Mouse (Mus musculus) fibroblast of lung, adult 2 months (primary cell): ENCODE data around the gene Rps21.

Experiments used
- DNase-seq: peaks from one replicate; pipeline ENCODE4 v3.0.0-alpha.2; 2011; ENCODE audit warnings: low read depth

The Rps21 gene

DNA sequence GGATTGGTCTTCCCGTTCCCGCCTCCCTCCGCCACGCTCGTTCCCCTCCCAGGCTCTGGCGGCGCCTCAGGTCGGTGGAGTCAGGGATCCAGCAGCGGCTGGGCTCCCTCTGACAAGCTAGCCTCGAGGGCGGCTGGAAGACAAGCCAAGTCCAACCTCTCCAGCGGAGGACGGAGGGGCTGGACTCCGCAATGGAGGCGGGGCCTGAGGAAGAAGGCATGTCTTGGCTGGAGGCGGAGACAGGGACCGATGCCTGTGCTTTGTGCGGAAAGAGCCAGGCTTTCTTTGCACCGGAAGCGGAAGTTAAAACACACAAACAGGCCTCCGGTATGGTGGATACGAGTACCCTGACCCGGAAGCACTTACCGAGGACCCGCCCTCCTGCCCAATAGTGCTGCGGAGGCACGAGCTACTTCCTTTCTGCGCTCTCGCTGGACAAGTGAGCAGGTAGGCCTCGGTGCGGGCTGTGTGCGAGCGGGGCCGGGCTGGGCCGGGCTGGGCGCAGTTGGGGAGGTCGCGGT is at the start of gene Rps21:
Rps21 (plus strand) TSS at position 377 of the 521 bp plus-strand sequence.
- DNase-seq = peak; percentile 100

DNA sequence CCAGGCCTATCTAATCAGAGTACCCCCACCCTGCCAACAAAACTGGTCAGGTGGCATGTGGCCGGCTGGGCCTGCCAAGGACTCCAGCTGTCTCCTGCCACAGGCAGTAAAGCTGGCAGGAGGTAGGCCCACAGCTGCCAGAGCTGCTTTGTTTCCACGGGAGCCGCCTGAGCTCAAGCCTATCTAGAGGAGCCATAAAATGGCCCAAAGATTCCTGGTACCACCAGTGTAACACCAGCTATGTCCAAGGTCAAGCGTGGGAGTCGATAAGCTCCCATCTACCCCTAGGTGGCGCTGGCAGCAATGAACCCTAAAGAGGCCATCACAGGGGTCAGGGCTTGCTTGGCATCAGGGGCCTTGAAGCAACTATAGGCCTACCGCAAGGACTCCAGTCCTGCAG is 49.3 kb upstream of the Rps21 start:
- no peak for DNase-seq

DNA sequence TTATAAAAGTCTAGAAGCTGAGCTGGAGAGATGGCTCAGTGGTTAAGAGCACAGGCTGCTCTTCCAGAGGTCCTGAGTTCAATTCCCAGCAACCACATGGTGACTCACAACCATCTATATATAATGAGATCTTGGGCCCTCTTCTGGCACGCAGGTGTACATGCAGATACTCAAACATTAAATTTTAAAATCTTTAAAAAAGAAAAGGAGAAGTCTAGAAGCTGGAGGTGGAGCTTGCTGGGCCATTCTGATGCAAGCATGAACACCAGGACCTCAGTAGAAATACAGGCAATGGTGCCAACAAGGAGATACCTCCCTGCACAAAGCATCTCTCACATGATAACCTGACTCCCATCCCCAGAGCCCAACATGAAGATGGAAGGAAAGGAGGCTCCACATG is 48.2 kb upstream of the Rps21 start:
- DNase-seq = no peak

DNA sequence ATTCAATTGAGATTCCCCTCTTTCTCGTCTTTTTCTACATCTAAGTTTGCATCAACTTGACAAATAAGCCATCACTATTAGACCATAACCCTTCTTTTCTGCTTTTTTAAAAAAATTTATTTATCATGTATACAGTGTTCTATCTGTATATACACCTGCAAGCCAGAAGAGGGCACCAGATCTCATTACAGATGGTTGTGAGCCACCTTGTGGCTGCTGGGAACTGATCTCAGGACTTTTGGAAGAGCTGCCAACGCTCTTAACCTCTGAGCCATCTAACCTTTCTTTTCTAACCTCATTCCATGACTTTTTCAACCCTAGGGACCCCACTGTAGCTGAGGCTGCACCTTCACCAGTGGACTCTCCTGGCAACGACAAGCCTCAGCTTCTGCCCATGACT is 44.9 kb upstream of the Rps21 start:
- DNase-seq = no peak

DNA sequence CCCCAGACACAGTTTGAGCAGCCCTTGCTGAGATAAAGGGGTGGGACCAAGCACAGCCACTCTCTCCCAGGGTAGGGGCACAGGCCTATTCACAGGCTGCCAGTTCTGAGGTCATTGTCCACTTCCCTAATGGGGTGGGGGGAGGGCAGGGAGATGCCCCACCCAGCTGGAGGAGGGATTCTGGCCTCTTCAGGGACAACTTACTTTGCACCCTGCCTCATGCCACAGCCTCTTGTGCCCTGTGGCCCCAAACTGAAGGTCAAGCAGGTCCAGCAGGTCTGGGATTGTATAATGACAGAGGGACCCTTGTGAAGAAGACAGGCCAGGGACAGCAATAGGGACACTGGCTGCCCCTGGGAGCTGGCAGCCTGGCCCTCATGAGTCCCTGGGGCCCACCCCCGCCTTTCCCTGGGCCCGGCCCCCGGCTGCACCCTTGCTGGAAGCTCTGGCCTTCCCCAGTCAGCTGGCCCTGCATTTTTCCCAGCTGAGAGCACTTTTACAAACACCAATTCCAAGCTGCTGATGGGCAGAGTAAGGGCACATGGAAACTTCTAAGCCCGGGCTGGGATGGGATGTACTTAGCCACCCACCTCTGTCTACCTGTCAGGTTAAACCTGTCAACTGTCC is 42.7 kb upstream of the Rps21 start:
- peak; percentile 51 for DNase-seq

DNA sequence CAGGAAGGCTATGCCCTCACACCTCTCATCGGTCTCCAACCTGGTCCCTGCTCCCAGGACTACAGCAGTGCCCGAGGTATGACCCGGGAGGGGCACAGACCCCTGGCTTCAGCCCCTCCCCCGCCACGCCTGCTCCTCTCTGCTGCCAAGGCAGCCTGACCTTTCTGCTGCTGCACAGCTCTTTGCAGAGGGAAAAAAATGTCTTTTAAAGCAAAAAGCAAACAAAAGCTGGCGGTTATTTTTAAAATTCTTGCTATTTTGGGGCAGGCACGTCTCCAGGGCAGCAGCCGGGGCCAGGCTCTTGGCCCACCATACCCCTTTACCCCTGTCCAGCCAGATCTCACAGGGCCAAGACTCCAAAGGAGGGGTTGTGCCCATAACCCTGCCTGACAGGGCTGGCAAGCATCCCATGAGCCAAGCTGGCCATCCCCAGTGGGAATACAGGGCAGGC is 42.1 kb upstream of the Rps21 start:
- peak; percentile 54 for DNase-seq

DNA sequence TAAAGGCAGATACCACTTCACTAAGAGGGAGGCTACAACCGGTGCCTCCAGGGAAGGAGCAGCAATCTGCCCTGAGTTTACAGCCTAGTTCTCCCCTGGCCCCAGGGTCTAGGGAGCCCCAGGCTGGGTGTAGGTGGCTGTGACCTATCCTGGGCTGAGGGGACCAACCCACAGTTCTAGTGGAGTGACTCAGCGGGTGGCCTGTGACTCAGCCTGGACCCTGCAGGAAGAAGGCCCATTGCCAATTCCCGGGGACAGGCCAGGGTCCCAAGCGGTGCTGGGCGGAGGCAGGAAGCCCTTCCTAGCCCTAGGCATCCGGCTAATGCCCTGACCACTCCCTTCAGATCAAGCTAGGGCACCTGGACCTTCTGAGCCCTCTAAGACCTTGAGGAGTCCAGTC is 41.2 kb upstream of the Rps21 start:
- no peak for DNase-seq

DNA sequence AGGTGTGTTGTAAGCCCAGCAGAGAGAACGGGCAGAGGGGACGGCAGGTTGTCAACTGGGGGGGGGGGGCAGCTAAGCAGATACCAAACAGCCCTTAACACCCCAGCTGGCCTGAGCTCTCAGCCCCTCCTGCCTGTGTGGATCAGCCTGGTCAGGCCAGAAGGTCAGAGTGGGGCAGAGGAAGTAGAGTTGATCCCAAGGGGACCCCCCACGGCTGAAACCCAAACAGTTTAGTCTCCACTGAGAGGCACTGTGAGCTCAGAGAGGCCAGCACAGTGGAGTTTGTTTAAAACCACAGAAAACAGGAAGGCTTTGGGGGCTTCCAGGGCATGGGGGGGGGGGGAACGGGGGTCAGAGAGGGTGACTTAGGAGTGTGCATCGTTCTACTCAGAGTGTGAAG is 40.3 kb upstream of the Rps21 start:
- DNase-seq = no peak

DNA sequence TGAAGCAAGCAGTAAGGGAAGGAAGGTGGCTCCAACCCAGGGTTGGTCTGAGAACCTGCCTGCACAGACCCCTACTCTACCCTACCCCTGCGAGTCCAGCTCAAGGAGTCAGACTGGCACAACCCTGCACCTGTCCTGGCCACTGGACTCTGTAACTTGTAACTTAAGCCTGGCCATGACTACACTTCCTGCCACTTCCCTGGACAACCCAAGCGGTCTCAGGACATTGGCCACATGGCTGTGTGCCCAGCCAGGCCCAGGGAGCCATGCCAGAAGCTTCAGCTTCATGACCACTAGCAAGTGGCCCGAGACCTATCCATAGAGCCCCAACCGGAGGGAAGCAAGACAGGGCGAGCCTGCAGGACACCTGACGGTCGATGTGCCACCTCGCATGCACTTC is 39.6 kb upstream of the Rps21 start:
- DNase-seq = peak; percentile 56

DNA sequence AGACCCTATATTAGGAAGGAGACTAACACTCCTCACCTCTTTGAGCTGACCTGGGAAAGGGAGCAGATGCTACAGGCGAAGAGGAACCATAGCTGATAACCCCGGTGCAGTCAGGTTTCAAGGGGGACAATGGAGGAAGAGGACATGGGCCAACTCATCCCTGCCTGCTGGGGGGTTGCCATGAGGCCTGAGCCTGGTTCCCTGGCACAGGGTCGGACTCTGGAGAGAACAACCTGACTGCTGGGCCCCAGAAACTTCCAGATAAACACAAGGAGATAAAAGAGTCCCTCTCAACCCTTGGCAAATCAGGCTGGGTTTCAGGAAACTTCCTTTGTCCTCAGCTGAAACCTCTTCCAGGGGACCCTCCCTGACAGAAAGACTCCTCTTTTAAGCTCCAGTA is 38.9 kb upstream of the Rps21 start:
- DNase-seq = no peak

DNA sequence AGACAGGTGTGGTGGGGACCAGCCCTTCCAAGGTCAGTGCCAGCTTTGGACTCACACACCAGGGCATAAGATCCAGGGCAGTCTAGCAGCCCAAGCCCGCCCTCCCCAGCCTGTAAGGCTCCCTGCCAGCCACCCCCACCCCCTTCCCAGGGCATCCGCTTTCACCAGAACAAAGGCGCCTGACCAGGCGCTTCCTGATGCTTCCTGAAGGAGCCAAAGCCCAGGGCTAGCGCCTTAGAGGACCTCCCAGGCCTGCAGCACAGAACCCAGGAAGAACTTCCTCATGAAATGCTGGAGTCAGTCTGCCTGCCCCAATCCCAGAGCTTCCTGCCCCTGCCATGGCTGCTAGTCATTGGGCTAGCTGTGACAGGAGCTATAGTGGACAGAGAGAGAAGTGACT is 38.5 kb upstream of the Rps21 start:
- DNase-seq = no peak

DNA sequence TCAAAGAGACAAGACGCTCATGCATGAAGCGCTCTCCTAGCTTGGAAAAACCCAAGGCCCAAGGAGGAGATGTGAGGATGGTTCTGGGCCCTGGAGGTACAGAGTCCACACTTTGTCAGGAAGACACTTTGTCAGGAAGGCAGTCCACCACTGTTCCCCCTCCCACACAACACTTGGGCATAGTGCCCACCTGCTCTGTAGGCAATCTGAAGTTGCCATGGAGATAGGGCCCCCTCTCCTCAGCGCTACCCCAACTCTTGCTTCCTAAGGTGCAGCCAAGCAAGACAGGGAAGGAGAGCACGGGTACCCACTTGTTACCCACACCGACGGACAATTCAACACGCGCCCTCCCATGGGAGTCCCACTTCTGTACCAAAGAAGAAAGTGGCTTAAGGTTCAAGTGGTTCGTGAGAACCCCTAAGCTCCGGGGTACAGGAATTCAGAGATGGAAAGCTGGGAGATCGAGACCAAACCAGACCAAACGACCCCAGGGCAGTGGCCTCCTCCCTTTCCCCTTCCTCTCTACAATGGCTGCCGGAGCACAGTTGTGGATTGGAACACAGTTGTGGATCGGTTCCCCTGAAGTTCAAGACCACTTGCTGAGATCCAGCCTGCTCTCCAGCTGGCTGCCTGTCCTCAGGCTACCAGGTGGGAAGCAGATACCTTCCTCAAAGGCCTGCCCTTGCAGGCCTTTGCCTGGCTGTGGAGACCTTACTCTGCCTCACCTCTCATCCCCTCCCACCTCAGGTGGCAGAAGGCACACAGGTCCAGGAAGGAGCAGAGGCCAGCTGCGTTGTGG is 37.8 kb upstream of the Rps21 start:
- DNase-seq = no peak

DNA sequence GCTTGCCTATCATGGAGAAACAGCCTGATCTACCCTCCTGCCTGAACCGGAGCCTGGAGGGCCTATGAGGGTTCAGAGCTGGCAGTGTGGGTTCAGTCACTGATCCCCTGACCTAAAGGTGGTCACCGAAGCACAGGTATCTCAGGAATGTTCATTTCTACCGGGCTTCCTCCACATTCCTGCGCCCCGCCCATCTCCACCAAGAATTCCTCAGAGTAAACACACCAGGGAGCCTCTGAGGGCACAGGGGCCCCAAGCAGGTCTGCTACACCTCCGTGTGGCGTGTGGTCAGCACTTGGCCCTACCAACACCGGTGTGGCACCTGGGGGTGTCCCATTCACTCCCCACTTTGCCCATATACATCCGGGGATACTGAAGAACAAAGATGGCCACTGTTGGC is 37.0 kb upstream of the Rps21 start:
- no peak for DNase-seq

DNA sequence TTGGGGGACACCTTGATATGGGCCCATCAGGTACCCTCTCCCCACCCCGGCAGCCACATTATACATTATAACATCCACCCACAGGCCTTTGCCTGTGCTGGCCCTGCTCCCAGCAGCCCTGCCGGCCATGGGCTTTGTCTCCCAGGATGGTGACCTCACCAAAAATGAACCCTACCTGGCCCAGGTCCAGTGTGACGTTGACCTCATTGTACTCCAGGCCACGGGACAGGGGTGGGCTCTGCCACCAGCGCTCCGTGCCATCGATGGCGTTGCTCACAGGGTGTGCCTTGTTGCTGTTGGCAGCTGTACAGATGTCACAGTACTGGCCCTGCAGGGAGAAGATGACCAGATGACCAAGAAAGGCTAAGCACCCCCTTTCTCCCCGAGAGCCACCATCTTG is 36.1 kb upstream of the Rps21 start:
- no peak for DNase-seq

DNA sequence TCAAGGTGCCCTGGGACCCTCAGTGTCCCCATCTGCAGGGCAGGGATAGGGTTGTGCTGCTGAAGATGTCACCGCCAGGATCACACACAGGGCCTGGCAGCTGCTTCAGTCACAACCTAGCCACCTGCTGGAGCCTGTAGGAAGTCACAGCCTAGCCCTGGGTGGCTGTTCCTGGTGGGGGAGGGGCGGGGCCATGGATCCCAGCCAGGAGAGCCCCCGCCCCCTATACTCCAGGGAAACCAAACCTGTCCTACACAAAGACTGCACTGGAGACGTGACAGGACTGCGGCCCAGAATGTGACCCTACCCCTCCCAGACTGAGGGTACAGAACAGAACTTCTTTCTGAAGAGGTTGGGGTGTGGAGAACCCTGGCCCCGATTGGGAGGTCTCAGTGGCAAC is 34.9 kb upstream of the Rps21 start:
- no peak for DNase-seq

DNA sequence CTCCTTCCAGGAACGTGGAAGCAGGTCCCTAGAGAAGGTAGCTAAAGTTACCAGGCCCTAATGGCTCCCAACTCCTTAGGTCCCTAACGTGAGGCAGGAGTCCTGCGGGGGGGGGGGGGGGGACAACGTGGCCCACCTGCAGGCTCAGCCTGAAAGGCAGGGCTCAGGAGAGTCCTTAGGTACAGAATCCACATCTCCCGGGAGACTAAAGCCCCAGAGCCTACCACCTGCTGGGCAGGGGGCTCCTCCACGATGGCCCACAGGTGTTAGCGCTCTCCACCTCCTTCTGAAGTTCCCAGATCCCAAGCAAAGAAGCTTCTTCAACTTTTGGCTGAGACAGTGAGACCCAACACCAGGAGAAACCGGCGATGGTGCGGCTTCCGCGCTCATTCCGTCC is 32.5 kb upstream of the Rps21 start:
- DNase-seq = no peak

DNA sequence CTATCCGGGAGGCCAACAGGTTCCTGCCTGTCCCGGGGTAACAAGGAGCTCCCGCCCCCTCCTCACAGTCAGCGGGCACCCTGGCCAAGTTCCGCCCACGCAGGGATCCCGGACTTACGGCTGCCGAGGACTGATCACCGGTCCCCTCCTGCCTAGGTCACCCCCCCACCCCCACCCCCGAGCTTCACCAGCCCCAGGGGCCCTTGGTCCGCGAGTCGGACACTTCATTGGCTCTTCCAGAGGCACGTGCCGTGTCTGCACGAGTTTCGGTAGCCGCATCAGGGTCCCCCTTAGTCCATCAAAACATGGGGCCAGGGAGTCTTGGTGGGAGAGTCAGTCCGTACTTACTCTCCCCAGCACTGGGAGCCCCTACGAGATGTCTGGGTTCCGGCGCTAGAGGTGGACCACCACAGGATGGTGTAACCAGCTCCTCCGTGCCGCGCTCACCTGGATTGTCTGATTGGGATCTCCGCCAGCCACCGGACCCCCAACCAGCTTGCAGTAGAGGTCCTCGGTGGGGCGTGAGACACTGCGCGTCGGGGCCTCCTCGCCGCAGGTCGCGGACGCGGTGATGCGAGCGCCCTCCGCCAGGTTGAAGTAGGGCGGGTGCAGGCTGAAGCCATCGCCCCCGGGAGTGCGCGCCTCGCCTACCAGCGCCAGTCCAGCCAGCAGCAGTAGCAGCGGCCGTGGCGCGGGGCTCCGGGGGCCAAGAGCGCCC is 32.0 kb upstream of the Rps21 start:
- DNase-seq = no peak

DNA sequence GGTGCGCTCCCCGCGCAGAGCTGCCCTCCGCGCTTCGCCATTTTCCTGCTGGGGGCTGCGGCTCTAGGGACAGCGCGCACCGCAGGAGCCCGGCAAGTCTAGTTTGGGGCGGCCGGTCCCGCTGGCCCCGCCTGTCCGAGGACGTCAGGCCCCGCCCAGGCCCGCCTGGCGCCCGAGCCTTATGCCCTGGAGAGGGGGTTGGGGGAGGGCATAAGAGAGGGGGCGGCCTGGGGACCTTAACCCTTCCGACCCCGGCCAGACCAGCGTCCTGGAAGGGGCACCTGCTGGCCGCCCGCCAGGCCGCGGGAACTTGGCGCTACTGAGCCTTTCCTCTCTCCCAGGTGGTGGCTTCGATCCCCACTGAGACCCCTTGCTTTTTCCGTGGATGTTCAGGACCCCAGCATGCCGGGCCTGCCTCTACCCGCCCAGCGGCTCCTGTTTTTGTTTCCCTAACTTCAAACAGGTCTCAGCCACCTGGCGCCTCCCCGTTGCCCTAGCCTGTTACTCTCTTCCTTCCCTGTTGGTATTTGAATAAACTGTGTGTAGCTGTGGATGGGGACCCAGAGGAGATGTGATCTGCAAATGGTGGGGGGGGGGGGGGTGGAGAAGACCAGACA is 31.3 kb upstream of the Rps21 start, which contains the start of gene Lama5:
Lama5 (minus strand) TSS at position 98 of the 617 bp plus-strand sequence.
- DNase-seq = no peak

DNA sequence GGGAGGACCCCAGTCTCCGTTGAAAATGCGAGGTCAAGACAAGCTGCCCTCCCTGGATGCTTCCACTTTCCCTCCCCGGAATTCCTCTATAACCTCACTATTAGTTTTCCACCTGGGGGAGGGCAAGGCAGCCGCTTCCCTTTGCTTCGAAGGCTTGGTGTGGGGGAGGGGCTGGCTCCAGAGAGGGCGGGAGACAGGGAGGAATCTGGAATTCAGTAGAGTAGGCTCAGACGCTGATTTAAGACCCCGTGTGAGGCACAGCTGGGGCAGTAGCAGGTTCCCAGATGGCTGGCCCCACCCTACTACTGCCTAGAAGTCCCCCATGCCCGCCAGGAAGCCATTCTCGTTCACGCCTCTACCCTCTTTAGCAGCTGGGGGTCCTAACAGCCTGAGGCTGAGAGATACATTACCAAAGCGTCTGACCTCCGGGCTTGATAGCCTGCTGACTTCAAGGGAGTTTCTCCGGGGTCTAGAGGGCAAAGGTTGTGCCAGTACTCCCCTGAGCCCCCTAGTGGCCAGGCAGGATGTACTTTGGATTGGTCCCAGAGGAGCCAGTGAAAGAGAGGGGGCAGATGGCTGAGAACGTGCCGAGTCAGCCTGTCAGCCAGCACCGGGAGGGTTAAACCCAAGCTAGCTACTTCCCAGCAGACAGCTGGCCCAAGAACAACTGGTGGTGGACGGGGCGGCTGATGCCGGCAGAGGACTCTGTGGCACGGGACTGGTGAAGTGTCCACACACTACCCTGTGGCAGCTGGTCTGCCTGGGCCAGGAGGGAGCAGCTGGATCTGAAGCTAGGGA is 29.7 kb upstream of the Rps21 start:
- DNase-seq = peak; percentile 45

DNA sequence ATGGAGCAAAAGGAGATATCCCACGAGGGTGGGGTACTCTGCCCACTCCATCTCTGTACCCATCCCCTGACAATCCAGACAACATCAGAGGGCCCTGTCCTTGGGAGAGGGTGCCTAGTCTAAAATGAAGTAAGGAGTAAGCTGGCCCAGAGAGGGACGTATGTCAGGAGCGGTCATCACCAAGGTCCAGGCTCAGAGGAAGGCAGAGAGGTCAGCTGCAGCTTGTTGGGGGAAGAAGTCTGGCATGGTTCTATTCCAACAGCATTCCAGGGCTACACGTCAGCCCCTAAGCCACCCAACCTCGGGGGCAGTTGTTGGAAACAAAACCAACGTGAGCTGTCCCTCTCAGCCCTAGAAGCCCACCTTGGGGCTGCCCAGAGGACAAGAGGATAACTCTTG is 29.1 kb upstream of the Rps21 start:
- no peak for DNase-seq

DNA sequence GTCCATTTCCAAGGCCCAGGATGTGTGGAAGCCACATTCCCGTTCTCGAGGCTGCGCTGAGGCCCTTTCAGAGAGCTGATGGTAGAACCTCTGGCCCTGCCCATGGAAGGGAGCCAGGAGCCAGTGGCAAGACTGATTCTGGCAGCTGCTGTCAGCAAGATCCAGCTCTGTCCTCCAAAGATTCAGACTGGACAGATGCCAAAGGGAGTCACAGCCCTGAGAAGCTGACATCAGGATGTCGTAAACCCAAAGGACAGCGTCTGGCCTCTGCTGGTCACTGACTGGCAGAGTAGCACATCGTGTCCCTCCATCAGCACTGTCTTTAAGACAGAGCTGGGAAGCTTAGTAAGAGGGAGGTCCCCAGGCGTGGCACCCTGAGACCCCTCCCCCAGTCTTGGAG is 28.6 kb upstream of the Rps21 start:
- no peak for DNase-seq

DNA sequence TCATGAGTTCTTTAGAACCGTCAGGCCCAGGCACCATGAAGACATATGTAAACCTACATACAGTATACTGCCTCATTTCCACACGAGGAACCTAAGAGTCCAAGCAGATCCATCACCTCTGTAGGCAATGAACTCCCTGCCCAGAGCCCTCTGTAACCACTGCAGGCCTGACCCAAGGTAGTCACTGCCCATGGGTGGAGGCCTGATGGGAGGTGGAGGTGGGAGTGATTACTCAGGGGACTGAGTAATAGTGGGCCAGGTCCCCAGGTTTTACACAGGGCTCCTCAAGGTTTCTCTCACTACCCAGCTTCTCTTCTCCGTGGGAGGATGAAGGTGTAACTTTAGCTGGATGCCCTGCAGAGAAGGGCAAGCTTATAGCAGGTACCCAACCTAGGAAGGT is 28.0 kb upstream of the Rps21 start:
- no peak for DNase-seq
